Mouse (Mus musculus): ENCODE data around the gene Naa25.

DNA sequence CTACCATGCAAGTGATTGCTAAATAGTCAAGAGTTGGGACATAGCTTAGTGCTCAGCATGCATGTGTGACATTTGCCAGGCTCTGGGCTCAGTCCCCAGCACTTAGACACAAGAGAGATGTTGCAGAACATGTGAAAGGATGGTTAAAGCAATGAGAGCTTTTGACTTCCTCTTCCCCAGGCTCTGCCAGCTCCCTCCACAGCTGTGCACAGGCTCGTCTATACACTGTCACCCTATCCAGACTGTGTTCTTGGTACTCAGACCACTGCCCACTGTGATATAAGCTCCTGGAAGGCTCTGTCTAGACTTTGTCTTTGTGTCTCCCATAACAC lies 64.4 kb downstream of the Naa25 start:
- TF ChIP-seq EP300 (IDR thresholded peaks at IDR 0.05; ENCODE audit: insufficient read depth, low read depth, low read length), result no peak
- no peak for TF ChIP-seq POLR2A (IDR thresholded peaks at IDR 0.05; ENCODE audit: insufficient read depth, low read length)
